Mouse (Mus musculus) bone marrow, adult 2 months (tissue): ENCODE measurements around the gene Rpl35. TPM values are rescaled to one million over a fixed set of nuclear protein-coding genes. Genes with fewer than 3 reads are reported as not detected.
A peak's percentile ranks its signal among the peaks of the same experiment; 100 is the strongest.
"Not testable (repeated sequence)": the region's sequence is repeated elsewhere in the genome, so short reads cannot be mapped to it uniquely, and the experiment has no call there.

Source experiments
- H3K27ac ChIP-seq: fragments of 200-500 bp; 2 replicates; pipeline ENCODE4 v1.5.1; 2012; ENCODE audit warnings: low read depth, mild to moderate bottlenecking, control low read depth, inconsistent platforms, low read length; ENCODE audit not compliant: control insufficient read depth, poor library complexity, insufficient read depth
- H3K4me1 ChIP-seq: fragments of 200-500 bp; 2 replicates; pipeline ENCODE4 v1.6.1; 2011; ENCODE audit warnings: low read length; ENCODE audit not compliant: control insufficient read depth, insufficient read depth
- H3K4me3 ChIP-seq: fragments of 200-500 bp; replicated peaks from 2 replicates; pipeline ENCODE3; 2011; ENCODE audit warnings: mild to moderate bottlenecking, low read depth, low read length, control low read depth; ENCODE audit not compliant: control insufficient read depth
- CTCF ChIP-seq: fragments of 200-500 bp; IDR thresholded peaks from 2 replicates; pipeline ENCODE4 v1.5.1; 2011; ENCODE audit warnings: low read length, control low read depth; ENCODE audit not compliant: control insufficient read depth, insufficient read depth
- POLR2A ChIP-seq: fragments of 200-500 bp; IDR thresholded peaks from 2 replicates; pipeline ENCODE4 v1.6.1; 2011; ENCODE audit warnings: low read depth, mild to moderate bottlenecking, control low read depth, low read length, borderline replicate concordance; ENCODE audit not compliant: control insufficient read depth
- WGBS: fragments of 180-500 bp; shearing (Covaris S2); methylation state at CpG from one replicate; pipeline ENCODE4 v1.1.7; 2018; 5-methylcytosine and 5-hydroxymethylcytosine counted together
- polyA plus RNA-seq: library from polyadenylated mRNA; stranded (reverse); fragments of >200 nt; gene quantifications from 2 replicates; pipeline ENCODE4 v1.2.4, GENCODE M21; 2011; ENCODE audit warnings: low replicate concordance; ENCODE audit not compliant: missing spikeins, insufficient read depth, insufficient read length

The Rpl35 gene
- 129 and 218 TPM in 2 replicates for polyA plus RNA-seq

DNA sequence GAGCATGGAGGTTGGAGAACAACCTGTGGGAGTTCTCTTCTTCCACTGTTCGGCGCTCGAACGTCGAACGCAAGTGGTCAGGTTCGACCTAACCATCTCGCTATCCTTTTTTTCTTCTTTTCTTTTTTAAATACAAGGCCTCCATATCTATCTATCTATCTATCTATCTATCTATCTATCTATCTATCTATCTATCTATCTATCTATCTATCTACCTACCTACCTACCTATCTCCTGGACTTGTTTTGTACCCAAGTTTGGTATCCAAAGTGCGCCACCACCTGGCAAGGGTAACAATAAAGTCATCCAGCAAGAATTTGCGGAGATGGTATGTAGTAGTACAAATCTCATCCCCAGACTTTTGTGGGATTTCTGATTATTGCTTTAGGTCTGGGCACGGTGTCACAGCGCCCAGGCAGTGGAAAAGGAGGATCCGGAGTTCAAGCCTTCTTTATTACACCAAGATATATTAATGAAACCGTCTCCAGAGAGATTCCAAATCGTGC lies at the start of gene Rpl35:
TSS of gene Rpl35 (minus strand) at position 51 of the 506 bp plus-strand sequence.
- peaks cover 5% of the 10 kb centered on the region for H3K4me1 ChIP-seq
- TF ChIP-seq POLR2A (no peak), CTCF (no peak)

DNA sequence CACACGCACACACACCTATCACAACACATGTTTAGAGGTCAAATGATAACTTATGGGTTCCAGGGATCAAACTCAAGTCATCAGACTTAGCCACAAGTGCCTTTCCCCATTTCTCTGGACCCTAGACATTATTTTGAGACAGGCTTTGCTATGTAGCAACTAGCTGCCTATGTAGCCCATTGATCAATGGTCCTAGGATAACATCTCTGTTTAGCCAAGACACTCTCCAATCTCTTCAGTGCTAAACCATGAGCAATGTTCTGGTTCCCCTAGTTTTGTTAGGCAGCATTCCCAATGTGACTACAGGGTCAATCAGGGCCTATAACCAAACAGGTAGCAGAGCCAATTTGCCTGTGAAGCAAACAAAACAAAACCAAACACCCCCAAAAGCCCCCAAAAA lies 43.1 kb upstream of the Rpl35 start:
- Histone ChIP-seq H3K27ac (no peak overlapping the region), H3K4me1 (no peaks in the 10 kb centered on the region), H3K4me3 (no peak overlapping the region)
- no peak for TF ChIP-seq POLR2A
- TF ChIP-seq CTCF = no peak
- WGBS = 92% methylated on average over 1 of the region's 1 CpGs

More for the DNA sequence above, at the start of gene Rpl35:
- WGBS = 9% methylated on average over 15 of the region's 15 CpGs
- Histone ChIP-seq H3K27ac (peak within 1 kb of the TSS; percentile 25), H3K4me3 (peak within 1 kb of the TSS; percentile 89)

- Histone ChIP-seq H3K4me1 (no peaks in the 10 kb centered on the region), H3K27ac (no peak overlapping the region), H3K4me3 (no peak overlapping the region)
- WGBS = 90% methylated on average over 1 of the region's 1 CpGs
- no peak for TF ChIP-seq CTCF
Measured at GRCm38 (mm10) chr2:39040215-39040614, 34.8 kb upstream of the Rpl35 start.

- no peak overlapping the region for H3K27ac ChIP-seq
- no peak overlapping the region for H3K4me3 ChIP-seq
- WGBS = 93% methylated on average over 1 of the region's 1 CpGs
- H3K4me1 ChIP-seq = no peaks in the 10 kb centered on the region
- TF ChIP-seq CTCF = no peak
- TF ChIP-seq POLR2A = no peak
Measured at GRCm38 (mm10) chr2:39031611-39032010, 26.2 kb upstream of the Rpl35 start.

DNA sequence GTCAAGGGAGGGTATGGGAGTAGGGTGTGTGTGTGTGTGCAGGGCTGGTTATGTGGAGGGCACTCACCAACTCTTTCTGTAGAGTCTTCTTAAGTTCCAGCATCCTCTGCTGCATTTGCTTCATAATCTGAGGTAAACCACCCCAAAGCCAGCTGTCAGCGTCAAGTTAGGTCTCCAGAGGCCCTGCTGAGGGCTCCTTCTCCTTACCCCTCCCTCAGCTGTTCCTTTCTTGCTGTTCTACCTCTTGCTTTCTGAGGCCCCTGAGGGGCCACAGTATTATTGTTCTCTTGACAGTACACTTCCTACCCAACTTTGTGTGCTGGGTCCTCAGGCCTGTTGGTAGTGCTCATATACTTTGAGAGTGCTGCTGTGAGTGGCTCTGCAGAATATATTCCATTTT lies 14.6 kb upstream of the Rpl35 start:
- TF ChIP-seq POLR2A (no peak), CTCF (no peak)
- 82% methylated on average over 1 of the region's 1 CpGs for WGBS
- Histone ChIP-seq H3K4me1 (no peaks in the 10 kb centered on the region; the same call in 1 of the 2 replicates), H3K27ac (no peak overlapping the region), H3K4me3 (no peak overlapping the region)

- TF ChIP-seq POLR2A (no peak), CTCF (no peak)
- H3K4me3 ChIP-seq = no peak overlapping the region
- no peak overlapping the region for H3K27ac ChIP-seq
- WGBS = 69% methylated on average over 3 of the region's 3 CpGs
- peaks cover 1% of the 10 kb centered on the region for H3K4me1 ChIP-seq
Measured at GRCm38 (mm10) chr2:39016581-39016980, 11.2 kb upstream of the Rpl35 start.

DNA sequence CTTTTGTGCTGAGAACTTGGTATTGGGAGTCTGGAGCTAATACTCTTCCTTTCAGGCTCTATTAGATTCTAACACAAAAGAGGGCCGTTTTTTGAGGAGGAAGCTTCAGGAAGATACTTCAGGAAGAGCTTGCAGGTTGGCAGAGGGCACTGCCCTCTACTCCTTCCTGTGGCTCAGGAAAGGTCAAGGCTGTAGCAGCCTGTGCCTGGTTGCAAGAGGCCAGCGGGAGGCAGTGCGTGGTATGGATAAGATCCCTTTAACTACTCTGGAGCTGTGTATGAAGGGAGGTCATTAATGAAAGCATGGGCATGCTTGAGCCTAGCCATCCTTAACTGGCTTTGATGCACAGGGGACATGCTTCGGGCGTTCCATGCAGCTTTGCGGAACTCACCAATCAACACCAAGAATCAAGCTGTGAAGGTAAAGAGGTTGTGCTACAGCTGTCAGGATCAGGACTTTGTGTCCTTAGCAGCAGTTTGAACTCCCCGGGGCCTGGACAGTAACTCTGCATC lies 7.4 kb upstream of the Rpl35 start:
- Histone ChIP-seq H3K4me1 (peaks cover 5% of the 10 kb centered on the region), H3K27ac (0 out of 2 replicates have a peak overlapping the region, but pooled peaks have one; percentile 19), H3K4me3 (no peak overlapping the region)
- TF ChIP-seq POLR2A (no peak), CTCF (no peak)
- 80% methylated on average over 7 of the region's 7 CpGs for WGBS

GRCm38 (mm10) chr2:39011971-39012370 lies 6.5 kb upstream of the Rpl35 start:
- peak overlapping the region; percentile 33; the same call in 1 of the 2 replicates for H3K27ac ChIP-seq
- peaks cover 5% of the 10 kb centered on the region for H3K4me1 ChIP-seq
- TF ChIP-seq CTCF (no peak), POLR2A (no peak)
- WGBS = 77% methylated on average over 3 of the region's 3 CpGs
- no peak overlapping the region for H3K4me3 ChIP-seq

DNA sequence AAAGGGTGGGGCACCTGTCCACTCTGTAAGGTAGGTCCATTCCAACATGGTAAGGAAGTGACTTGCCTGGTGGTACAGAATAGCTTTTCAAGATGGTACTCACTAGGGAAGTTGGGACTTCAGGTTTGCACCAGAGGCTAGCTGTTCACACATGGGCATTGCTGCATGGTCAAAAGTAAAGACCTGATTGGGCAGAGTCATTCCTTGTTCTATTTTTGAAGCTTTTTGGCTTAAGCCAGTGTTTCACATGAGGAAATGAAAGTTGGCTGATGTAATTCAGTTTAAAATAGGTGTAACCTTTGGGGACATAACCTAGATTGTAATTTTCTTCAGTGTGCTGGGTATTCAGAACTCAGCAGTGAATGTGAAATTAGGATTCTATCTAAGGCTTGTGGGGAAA lies 5.8 kb upstream of the Rpl35 start:
- TF ChIP-seq CTCF (no peak), POLR2A (no peak)
- Histone ChIP-seq H3K27ac (peak overlapping the region; percentile 48; the same call in 1 of the 2 replicates), H3K4me1 (peaks cover 5% of the 10 kb centered on the region), H3K4me3 (no peak overlapping the region)

GRCm38 (mm10) chr2:39010144-39010543 lies 4.7 kb upstream of the Rpl35 start:
- H3K4me3 ChIP-seq, H3K4me1 ChIP-seq, H3K27ac ChIP-seq: not testable (repeated sequence)
- 87% methylated on average over 5 of the region's 5 CpGs for WGBS
